Mouse (Mus musculus) kidney, adult 2 months (tissue): ENCODE data around the gene Cenpv.

ENCODE experiments used
- CTCF ChIP-seq: fragments of 200-500 bp; conservative IDR thresholded peaks from 2 replicates; pipeline ENCODE4 v1.5.1; 2011; ENCODE audit warnings: low read depth, mild to moderate bottlenecking, control low read depth, low read length, moderate library complexity, mixed read lengths; ENCODE audit not compliant: insufficient read depth, insufficient read length
- POLR2A ChIP-seq: fragments of 200-500 bp; IDR thresholded peaks from one replicate; pipeline ENCODE4 v1.6.1; 2011; ENCODE audit warnings: low read depth, low read length, control low read depth

GRCm38 (mm10) chr11:62574703-62575085, 35.6 kb upstream of the Cenpv start:
- TF ChIP-seq POLR2A (no peak), CTCF (no peak)
